Mouse (Mus musculus): Measurements from ENCODE around the gene Nt5c.
"Not testable (repeated sequence)": the region's sequence is repeated elsewhere in the genome, so short reads cannot be mapped to it uniquely, and the experiment has no call there.

The Nt5c gene

DNA sequence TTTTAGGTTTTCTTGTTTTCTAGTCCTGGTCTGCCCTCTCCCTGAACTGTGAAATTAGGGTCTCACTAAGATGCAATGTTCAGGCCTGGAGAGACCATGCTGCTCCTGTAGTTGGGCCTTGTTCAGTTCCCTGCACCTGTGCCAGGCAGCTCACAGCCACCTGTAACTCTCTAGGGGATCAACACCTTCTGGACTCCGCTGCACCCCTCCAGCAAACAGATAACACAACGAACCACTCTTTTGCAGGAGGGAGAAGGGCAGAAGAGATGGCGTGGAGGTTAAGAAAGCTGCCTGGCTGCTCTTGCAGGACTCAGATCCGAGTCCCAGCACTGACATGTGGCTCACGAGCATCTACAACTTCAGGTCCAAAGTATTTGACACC lies 18.8 kb upstream of the Nt5c start:
- peak; percentile 58 for DNase-seq (ENCODE audit: low read depth, low spot score)

DNA sequence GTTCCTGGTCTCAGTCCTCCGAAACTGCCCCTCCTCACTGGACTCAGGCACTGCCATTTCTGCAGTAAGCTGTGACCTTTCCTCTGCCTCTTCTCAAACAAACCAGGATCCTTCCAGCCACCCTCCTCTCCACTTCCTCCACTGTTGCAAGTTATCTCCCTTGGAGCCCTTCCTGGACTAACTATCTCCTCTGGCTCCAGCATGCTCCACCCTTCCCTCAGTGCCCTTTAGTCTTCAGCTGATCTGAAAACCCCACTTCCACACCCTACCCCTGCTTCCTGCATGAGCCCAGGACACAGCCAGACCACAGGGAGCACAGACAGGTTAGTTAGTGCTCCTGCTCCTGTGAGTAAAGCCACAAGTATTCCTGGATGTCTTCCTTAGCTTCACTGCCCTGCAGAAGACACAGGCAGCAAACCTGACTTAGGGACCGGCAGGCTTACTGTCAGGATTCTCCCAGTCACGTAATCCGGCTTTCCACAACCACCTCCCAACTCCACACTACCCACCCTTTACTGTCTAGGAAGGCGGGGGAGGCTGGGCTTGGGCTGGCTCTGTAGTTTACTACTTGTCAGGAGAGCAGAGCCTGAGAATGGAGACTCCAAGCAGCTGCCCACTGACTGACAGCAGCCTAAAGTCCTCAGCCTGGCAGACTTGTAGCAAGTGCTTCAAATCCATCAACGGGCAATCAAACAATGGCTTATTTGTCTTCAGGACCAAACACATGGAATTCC lies 18.3 kb upstream of the Nt5c start:
- DNase-seq (ENCODE audit: low read depth, low spot score) = no peak

DNA sequence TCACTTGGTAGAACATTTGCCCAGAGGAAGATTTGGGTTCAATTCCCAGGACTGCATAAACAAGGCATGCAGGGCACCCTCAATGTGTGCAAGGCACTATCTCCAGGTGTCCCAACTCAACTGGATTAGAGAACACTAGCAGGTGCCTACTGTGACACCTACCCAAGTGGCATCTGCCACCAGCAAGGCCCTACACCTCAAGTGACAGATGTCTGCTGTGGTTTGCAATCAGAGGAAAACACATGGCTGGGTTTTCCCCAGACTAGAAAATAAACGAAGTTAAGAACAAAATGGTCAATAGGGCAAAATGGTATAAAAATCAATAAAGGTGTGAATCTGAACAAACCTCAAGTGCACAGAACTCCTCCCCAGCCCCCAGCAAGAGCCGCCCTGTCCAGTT lies 16.4 kb upstream of the Nt5c start:
- peak; percentile 66 for DNase-seq (ENCODE audit: low read depth, low spot score)

DNA sequence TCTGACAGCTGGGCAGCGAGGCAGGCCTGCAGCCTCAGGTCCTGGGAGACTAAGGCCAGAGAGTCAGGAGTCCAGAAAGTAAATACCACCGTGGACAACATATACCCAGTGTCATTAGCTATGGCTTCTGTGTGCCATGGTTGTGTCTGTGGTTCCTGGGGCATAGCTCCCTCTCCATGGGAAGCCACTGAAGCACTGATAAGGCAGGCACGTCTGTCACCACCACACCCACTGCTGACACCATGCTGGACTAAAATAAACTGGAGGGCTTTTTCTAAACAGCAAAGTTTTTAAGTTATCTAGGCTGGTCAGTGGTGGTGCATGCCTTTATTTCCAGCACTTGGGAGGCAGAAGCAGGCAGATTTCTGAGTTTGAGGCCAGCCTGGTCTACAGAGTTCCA lies 14.9 kb upstream of the Nt5c start:
- DNase-seq (ENCODE audit: low read depth, low spot score) = no peak

DNA sequence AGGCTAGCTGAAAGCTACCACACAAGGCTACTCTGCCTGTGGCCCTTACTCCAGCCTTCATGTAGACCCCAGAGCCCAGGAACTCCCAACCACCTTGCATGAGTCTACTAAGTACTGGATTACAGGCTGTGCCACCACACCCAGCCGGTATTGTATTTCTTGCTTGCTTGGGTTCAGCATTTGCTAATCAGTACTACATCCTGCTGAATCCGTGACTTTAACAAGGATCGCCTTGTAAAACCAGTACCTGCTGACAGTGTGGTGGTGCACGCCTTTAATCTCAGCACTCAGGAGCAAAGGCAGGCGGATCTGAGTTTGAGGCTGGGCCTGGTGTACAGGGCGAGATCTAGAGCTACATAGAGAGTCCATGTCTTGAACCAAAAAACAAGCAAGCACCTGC lies 11.0 kb upstream of the Nt5c start:
- DNase-seq (ENCODE audit: low read depth, low spot score) = no peak

DNA sequence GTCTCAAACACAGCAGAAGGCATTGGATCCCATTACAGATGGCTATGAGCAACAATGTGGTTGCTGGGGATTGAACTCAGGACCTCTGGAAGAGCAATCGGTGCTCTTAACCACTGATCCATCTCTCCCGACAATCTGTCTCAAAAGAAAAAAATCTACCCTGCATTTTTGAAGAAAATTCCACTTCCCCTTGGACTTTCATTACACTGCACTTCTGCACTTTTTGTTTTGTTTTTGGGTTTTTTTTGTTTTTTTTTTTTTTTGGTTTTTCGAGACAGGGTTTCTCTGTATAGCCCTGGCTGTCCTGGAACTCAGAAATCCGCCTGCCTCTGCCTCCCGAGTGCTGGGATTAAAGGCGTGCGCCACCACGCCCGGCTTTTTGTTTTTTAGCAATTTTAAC lies 4.9 kb upstream of the Nt5c start:
- not testable (repeated sequence) for DNase-seq (ENCODE audit: low read depth, low spot score)

DNA sequence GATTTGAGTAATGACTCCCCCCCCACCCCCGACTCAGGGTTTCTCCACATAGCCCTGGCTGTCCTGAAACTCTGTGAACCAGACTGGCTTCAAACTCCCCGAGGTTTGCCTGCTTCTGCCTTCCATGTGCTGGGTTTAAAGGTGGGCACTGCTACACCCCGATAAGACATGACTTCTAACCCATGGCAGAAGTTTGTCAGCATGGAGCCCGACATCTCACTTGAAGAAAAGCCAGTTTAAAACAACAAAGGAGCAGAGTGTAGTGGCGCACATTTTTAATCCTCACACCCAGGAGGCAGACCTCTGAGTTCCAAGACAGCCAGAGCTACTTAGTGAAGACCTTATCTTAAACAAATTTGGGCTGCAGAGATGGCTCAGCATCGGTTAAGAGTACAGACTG lies 725 bp upstream of the Nt5c start:
- DNase-seq (ENCODE audit: low read depth, low spot score) = no peak

DNA sequence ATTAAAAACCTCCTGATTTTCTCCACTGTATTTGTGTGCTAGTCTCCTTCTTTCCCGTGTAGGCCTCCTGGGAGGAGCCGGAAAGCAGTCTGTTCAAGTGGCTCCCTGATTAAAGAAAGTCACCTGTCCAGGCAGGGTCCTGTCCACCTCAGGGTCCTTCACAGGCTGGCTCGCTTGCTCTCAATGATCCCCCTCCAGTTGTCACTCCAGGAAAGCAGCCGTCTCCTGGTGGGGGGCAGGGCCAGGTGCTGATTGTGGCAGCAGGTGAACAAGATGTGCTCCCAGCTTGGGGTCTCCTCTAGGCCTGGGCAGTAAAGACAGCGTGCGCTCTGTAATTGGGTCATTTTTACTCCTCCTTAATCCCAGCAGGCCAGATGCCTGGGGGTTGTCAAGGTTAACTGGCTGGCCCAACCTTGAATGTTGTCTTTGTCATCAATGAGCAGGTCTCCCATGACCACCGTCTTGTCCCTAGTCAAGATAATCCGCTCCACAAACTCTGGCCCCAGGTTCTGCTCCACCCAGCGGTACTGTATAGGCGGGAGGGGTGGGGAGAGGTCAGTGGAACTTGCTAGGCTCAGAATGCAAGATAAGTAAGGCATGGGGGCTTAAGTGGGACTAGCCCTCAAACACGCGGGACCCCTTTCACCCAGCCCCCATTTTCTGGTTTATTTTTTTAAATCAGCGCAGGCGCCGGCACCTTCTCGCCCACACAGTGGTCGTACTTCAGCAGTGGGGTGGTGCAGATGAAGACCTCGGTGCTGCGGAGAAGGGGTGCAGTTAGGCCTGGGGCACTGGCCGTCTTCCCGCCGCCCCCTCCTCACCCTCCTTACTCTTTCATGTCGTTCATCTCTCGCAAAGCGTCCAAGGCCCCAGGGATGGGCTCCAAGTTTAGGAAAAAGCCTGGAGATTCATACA lies 964 bp downstream of the Nt5c start:
- no peak for DNase-seq (ENCODE audit: low read depth, low spot score)

DNA sequence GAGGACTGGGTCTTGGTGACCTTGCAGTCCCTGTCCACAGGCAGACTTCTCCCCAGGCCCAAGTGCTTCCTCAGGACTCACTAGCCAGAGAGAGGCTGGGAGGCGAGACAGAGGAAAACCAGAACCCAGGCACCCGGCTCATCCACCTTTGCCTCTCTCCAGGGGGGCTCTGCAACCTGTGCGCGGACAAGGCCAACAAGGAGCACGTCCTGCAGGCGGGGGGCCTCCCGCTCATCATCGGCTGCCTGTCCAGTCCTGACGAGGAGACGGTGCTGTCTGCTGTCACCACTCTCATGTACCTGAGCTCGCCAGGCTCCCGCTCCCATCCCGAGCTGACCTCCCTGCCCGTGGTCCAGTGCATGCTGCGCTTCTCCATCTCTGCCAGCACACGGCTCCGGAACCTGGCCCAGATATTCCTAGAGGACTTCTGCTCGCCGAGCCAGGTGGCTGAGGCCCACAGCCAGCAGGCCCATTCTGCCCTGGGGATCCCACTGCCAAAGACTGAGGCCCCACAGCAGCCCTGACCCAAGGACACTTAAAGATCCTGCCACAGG lies 3.0 kb downstream of the Nt5c start:
- no peak for DNase-seq (ENCODE audit: low read depth, low spot score)

DNA sequence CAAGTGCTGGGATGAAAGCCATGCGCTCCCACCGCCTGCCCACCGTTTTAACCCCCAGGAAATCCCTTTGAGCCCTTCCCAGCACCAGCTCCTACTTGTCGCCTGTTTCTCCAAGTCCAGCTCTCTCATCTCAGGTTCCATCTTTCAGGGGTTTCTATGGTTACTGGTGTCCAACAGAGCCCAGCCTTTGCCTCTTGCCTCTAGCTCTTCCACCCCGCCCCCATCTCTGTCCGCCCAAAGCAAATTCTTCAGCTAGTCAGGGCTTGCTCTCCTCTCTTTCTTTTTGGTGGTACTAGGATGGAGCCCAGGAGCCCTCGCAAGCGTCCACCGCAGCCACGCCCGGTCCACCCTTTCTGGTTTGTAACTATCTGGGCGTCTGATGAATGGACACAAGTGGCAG lies 6.5 kb downstream of the Nt5c start:
- no peak for DNase-seq (ENCODE audit: low read depth, low spot score)

DNA sequence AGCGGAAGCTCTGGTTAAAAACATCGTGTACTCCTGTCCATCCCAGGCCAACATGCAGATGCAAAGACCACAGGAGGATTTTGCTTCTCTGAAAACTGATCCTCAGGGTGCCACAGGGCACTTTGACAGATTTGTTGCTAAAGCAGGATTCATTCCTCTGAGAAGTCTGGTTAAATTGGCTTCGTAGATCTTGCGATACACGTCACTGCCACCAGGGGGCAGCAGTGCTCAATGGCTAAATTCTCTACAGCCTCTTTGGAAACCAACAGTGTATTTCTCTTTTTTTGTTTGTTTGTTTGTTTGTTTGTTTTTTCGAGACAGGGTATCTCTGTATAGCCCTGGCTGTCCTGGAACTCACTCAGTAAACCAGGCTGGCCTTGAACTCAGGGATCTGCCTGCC lies 7.9 kb downstream of the Nt5c start:
- peak; percentile 73 for DNase-seq (ENCODE audit: low read depth, low spot score)

DNA sequence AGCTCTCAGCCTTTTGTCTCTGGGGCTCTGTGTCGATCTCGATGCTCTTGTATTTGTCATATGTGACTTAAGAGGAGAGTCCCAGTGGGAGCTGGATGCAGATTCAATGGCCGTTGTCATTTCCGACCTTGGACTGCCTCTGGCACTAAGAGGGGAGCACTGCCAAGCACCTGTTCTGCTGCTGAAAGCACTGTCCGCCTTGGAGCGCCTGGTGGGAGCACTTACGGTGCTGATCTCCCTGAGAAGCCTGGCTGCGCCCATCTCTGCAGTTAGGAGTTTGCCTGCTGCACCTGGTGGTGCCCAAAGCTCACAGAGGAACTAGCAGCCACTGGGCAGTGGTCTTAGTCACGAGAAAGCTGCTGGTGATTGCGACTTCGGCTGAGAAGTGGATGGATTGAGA lies 8.4 kb downstream of the Nt5c start:
- no peak for DNase-seq (ENCODE audit: low read depth, low spot score)

DNA sequence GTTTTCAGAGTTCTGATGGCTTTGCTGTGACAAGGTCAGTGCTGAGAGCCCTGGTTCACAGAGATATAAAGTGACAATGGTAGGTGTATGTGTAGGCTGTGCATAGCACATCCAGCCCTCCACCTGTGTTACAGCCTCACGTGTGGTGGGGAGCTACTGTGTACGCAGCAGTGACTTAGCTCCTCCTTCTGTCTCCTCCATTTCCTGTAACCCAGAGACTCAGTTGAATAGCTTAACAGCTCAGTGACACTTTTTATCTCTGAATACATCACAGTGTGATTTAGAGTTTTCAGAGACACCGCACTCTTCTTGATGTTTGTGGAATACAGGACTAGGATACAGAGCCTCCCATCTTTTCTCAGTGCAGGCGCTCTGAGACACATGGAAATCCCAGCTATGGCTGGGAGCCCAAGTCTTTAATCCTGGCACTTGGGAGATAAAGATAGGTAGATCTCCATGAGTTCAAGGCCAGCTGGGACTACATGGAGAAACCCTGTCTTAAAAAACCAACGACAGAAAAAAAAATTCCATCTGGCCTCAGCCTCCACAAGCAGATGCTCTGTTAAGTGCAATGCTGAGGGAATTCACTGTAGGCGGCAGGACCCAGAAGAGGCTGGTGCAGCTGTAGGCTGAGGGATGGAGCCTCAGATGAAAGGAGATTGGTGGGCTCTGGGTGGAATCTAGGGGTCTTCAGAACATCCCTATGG lies 10.0 kb downstream of the Nt5c start:
- DNase-seq (ENCODE audit: low read depth, low spot score) = no peak

DNA sequence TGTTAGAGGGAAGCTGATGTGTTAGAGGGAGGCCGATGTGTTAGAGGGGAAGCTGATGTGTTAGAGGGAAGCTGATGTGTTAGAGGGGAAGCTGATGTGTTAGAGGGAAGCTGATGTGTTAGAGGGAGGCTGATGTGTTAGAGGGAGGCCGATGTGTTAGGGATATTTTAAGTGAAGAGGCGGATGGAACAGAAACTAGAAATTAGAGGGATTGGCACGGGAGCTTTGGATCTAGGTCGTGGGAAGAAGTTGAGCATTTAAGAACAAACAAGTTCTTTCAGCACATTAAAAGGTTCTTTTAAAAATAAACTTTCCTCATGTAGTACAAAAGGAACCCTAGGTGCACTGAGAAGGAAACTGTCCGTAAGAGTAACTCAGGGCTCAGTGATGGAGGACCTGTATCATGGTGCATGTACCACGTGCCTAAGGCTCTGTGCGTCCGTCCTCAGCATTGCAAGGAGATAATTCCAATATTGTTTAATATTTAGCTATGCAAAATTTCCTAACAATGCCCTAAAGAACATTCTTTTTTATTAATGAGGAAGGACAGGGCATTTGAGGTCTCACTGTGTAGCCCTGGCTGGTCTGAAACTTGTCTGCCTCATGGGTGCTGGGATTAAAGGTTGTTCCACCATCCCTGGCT lies 13.2 kb downstream of the Nt5c start:
- no peak for DNase-seq (ENCODE audit: low read depth, low spot score)

DNA sequence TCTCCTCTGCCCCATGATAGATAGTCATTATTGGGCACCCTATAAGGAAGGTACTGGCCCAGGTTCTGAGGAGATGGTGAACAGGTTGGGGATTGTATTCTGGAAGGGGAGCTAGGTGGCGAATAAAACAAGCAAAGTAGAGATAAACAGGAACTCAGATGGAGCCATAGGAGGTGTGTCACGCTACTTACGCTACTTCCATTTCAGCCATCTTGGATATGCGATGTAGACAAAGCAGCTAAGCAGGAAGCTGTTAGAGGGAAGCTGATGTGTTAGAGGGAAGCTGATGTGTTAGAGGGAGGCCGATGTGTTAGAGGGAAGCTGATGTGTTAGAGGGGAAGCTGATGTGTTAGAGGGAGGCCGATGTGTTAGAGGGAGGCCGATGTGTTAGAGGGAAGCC lies 14.3 kb downstream of the Nt5c start:
- DNase-seq (ENCODE audit: low read depth, low spot score) = not testable (repeated sequence)

DNA sequence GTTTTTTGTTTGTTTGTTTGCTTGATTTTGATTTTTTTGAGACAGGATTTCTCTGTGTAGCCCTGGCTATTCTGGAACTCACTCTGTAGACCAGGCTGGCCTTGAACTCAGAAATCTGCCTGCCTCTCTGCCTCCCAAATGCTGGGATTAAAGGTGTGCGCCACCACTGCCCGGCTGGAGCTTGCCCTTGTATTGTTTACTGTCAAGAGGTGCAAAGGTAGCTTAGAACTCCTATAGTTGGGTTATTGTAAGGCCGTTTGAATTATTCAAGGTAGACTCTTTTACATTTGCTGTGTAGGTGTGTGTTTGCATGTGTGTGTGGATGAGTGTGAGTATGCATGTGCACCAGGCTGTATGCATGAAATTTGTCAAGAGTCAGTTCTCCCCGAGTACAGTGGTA lies 15.0 kb downstream of the Nt5c start:
- DNase-seq (ENCODE audit: low read depth, low spot score) = not testable (repeated sequence)

DNA sequence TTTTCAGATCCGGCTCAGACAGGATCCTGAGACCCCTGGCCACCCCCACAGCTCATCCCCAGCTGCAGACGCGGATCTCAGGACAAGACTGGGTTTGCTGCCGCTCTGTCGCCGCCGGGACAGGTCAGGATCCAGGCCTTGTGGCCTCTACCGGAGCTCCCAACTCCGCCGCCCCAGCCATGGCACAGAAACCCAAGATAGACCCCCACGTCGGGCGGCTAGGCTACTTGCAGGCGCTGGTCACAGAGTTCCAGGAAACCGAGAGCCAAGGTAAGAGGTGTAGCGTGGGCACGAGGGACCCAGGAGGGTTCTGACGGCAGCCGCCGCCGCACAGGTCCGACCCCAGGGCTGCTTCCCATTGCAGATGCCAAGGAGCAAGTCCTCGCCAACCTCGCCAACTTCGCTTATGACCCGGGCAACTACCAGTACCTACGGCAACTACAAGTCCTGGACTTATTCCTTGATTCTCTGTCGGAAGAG lies 15.9 kb downstream of the Nt5c start:
- no peak for DNase-seq (ENCODE audit: low read depth, low spot score)

DNA sequence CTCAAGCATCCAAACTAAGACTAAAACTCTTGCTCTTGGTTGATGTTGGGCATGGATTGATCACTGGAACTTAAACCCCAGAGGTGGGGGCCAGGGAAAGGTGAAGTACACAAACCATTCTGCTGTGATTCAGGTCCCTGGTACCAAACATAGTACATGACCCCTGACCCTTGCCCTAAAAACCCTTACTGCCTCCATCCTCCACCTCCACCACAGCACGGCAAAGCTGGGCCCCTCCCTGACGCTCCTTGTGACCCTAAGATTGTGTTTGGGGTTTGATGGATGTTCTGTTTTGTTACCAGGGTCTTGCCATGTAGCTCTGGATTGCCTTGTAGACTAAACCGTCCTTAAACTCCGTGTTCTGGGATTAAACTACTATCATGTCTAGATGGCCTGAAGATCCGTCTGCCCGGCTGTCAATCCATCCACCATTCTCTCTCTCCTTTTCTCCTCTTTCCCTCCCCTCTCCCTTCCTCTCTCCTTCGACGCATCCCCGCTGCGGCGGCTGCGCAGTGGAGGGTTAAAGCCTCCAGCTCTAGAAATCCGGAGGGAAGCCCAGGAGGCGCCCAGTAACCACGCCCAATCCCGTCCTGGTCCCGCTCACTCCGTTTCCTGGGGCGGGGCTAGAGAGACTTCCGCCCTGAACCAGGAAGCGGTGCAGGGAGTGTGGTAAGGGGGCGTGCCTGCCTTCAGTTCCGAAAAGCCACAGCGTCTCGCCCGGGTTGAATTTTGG lies 16.5 kb downstream of the Nt5c start, which contains the start of gene Armc7:
Gene Armc7, plus strand, starts transcription at position 643 of the 733 bp plus-strand sequence.
- peak; percentile 93 for DNase-seq (ENCODE audit: low read depth, low spot score)

DNA sequence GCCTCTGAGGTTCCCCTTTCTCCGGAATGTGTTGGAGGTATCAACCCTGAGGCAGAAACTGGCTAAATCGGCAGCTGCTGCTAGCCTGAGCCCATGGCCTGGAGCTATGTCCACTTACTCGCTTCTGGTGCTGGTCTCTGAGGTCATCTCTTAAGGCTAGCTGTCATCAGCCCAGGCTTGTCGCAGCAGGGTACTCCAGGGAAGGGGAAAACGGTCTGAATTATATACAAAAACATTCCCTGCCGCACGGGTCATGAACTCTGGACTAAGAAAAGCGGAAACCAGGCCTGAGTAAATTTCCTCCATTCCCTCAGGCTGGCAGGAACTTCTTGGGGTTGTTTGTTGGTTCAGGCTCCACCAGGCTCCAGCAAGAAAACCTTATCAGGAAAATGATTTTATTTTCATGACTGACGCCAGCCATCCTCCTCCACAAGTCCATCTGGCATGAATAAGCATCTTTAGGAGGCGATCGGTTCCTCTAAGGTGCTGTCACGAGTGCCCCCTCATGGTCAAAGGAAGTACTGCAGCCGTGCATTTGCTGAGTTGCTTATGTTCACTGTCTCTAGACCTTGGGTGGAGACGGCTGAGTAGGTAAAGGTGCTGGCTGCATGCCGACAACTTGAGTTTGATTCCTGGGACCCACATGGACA lies 17.9 kb downstream of the Nt5c start:
- peak; percentile 91 for DNase-seq (ENCODE audit: low read depth, low spot score)

DNA sequence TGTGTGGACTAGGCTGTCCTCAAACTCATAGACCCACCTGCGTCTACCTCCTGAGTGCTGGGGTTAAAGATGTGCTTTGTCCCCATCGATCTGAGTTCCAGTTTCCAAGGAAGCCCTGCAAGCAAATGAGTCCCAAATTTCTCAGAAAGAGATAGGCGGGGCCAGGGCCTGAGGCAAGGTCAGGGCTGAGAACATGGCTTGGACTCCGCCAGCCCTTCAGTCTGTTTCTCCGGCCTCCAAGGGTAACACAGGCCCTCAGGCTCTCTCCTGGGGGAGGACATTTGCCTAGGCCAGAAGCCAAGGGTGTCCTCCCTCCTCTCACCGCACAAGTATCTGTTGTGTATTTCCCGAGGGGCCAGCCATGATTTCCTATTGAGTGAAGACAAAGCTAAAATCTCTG lies 19.5 kb downstream of the Nt5c start:
- DNase-seq (ENCODE audit: low read depth, low spot score) = no peak

Data from A20 (cell line).